Mouse (Mus musculus) spleen, postnatal 4 days (tissue): ENCODE measurements around the gene Scgb1b12.
"Not testable (repeated sequence)": the region's sequence is repeated elsewhere in the genome, so short reads cannot be mapped to it uniquely, and the experiment has no call there.

ENCODE experiments used
- DNase-seq, 2 experiments: peaks; one replicate each; pipeline ENCODE4 v3.0.0; 2022; ENCODE audit warnings: low spot score in 2 of 2

Gene Scgb1b12

GRCm38 (mm10) chr7:32333882-32334281 lies at the start of gene Scgb1b12:
Scgb1b12 (plus strand) TSS chr7:32334182.
- DNase-seq: not testable (repeated sequence)

DNA sequence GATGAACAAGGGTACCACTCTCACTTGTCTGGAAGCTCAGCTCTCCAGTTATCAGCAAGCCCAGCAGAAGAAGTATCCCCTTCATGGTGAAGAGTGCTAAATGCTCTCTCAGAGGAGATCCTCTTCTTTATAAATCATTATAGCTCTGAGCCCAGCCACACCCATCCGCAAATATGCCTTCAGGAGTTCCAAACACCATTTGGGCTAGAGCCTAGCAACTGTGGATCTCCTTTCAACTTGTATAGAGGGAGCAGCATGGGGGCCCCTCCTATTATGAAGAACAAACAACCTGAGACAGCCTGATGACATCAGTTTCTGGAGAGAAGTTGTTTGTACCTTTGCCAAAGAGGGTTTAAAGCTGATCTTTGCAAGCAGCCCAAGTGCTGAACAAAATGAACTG lies 6.8 kb upstream of the Scgb1b12 start, which contains the start of gene Scgb2b12:
Scgb2b12 (minus strand) TSS at position 101 of the 400 bp plus-strand sequence.
- not testable (repeated sequence) for DNase-seq
